Mouse (Mus musculus): Measurements from ENCODE around the gene Asrgl1. TPM values are rescaled to one million over a fixed set of nuclear protein-coding genes. Genes with fewer than 3 reads are reported as not detected.
A peak's percentile ranks its signal among the peaks of the same experiment; 100 is the strongest.

Gene Asrgl1
- total and polyA plus RNA-seq, 2 experiments = 1.7 to 7.6 TPM

DNA sequence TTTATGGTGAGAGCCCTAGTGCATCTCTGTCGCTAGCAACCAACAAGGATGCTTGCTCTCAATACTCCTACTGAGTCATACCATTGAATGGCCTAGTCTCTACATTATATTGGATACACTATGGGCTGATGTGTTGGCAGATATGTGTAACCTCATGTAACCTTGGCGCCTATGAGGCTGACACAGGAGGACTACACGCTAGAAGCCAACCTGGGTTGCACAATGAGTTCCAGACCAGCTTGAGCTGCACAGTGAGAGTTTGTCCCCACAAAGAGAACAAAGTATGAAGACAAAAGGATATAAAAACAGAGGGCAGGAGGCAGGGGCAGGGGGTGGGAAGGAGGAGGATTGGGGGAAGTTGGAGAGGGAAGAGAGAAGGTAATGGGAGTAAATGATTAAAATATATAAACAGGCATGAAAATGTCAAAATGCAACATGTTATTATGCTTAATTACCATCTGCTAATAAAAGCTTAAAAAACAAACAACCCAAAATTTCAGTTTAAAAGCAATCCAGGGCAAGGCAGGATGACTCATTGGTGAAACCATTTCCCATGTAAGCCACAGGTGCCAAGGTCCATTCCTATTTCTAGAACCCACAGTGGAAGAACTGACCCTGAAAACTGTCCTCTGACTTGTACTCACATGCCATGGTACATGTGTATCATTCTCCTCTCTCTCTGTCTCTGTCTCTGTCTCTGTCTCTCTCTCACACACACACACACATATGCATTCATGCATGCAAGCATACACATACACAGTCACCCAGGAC lies 15.6 kb downstream of the Asrgl1 start:
- peak overlapping the region; percentile 16; the same call in 1 of the 2 replicates for H3K27ac ChIP-seq (replicated peaks; ENCODE audit: insufficient read depth, low read depth, low read length)
- TF ChIP-seq POLR2A (IDR thresholded peaks at IDR 0.05; ENCODE audit: extremely low read depth, insufficient read depth, low read length) = no peak
- no peak for TF ChIP-seq CTCF (IDR thresholded peaks at IDR 0.05; ENCODE audit: low read depth, low read length)
- no peaks in the 10 kb centered on the region for H3K36me3 ChIP-seq (ENCODE audit: control insufficient read depth, insufficient read depth, low read length)
- no peak overlapping the region for H3K9ac ChIP-seq (ENCODE audit: low read depth, low read length)
- H3K27me3 ChIP-seq (ENCODE audit: control insufficient read depth, insufficient read depth, low read length) = no peaks in the 10 kb centered on the region
- 49% methylated on average over 3 of the region's 3 CpGs for WGBS
- H3K4me3 ChIP-seq (ENCODE audit: insufficient read depth, low read depth, low read length) = no peak overlapping the region
- no peaks in the 10 kb centered on the region for H3K79me2 ChIP-seq (ENCODE audit: control insufficient read depth, insufficient read depth, low read length)
- H3K4me1 ChIP-seq (ENCODE audit: control insufficient read depth, insufficient read depth, low read length) = peaks cover 4% of the 10 kb centered on the region
- DNase-seq (ENCODE audit: extremely low read depth, low read depth, low spot score) = peak; percentile 87

DNA sequence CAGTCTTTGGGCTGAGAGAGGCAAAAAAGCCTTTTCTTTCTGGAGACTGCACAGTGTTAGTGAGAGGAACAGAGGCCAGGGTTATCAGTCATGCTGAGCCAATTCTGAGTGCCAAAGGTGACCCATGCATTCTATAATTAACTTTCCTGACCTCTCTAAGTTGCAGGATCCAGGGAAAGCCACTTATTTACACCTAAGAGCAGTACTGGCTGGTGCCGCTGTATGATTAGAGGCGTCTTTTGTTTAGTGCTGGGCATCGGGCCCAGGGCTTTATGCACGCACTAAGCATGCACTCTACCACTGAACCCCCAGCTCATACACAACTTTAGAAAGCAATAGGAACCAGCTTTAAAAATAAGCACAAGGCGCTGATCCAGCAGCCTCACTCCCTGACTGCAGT lies 18.2 kb downstream of the Asrgl1 start:
- Histone ChIP-seq H3K4me3 (ENCODE audit: insufficient read depth, low read depth, low read length) (no peak overlapping the region), H3K9ac (ENCODE audit: low read depth, low read length) (no peak overlapping the region), H3K36me3 (ENCODE audit: control insufficient read depth, insufficient read depth, low read length) (no peaks in the 10 kb centered on the region), H3K27ac (replicated peaks; ENCODE audit: insufficient read depth, low read depth, low read length) (no peak overlapping the region), H3K27me3 (ENCODE audit: control insufficient read depth, insufficient read depth, low read length) (no peaks in the 10 kb centered on the region), H3K4me1 (ENCODE audit: control insufficient read depth, insufficient read depth, low read length) (peaks cover 4% of the 10 kb centered on the region), H3K79me2 (ENCODE audit: control insufficient read depth, insufficient read depth, low read length) (no peaks in the 10 kb centered on the region)
- WGBS = 37% methylated on average over 5 of the region's 5 CpGs
- DNase-seq (ENCODE audit: extremely low read depth, low read depth, low spot score) = peak; percentile 67
- TF ChIP-seq CTCF (IDR thresholded peaks at IDR 0.05; ENCODE audit: low read depth, low read length) = no peak

DNA sequence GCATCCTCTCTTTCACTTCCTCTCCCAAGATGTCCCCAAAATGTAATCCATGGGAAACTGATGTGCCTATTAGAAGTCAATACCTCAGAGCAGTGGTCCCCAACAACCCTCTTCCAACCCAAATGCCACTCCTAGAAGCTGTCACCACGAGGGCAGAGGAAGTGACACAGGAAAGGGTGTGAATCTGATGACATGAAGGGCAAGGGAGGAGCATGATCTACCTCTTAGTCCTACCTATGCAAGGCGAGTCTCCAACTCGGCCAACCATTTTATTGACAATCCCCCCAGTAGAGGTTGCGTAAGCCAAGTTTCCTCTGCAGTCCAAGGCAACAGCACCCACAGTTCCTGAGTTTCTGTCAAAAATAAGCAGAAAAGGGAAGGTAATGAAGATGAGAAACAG lies 19.2 kb downstream of the Asrgl1 start:
- H3K27ac ChIP-seq (replicated peaks; ENCODE audit: insufficient read depth, low read depth, low read length) = no peak overlapping the region
- no peak overlapping the region for H3K4me3 ChIP-seq (ENCODE audit: insufficient read depth, low read depth, low read length)
- H3K9ac ChIP-seq (ENCODE audit: low read depth, low read length) = no peak overlapping the region
- no peaks in the 10 kb centered on the region for H3K27me3 ChIP-seq (ENCODE audit: control insufficient read depth, insufficient read depth, low read length)
- no peak for DNase-seq (ENCODE audit: extremely low read depth, low read depth, low spot score)
- no peaks in the 10 kb centered on the region for H3K79me2 ChIP-seq (ENCODE audit: control insufficient read depth, insufficient read depth, low read length)
- TF ChIP-seq POLR2A (IDR thresholded peaks at IDR 0.05; ENCODE audit: extremely low read depth, insufficient read depth, low read length) (no peak), CTCF (IDR thresholded peaks at IDR 0.05; ENCODE audit: low read depth, low read length) (no peak)
- H3K36me3 ChIP-seq (ENCODE audit: control insufficient read depth, insufficient read depth, low read length) = no peaks in the 10 kb centered on the region
- WGBS = 64% methylated on average over 4 of the region's 4 CpGs
- peaks cover 4% of the 10 kb centered on the region for H3K4me1 ChIP-seq (ENCODE audit: control insufficient read depth, insufficient read depth, low read length)

GRCm38 (mm10) chr19:9112043-9112442 lies 23.4 kb downstream of the Asrgl1 start:
- H3K27me3 ChIP-seq (ENCODE audit: control insufficient read depth, insufficient read depth, low read length) = no peaks in the 10 kb centered on the region
- no peaks in the 10 kb centered on the region for H3K36me3 ChIP-seq (ENCODE audit: control insufficient read depth, insufficient read depth, low read length)
- H3K4me1 ChIP-seq (ENCODE audit: control insufficient read depth, insufficient read depth, low read length) = 0 out of 2 replicates have a peak, but pooled peaks cover 2% of the 10 kb centered on the region
- no peak overlapping the region for H3K27ac ChIP-seq (replicated peaks; ENCODE audit: insufficient read depth, low read depth, low read length)
- H3K4me3 ChIP-seq (ENCODE audit: insufficient read depth, low read depth, low read length) = no peak overlapping the region
- no peak for DNase-seq (ENCODE audit: extremely low read depth, low read depth, low spot score)
- 83% methylated on average over 8 of the region's 8 CpGs for WGBS
- no peaks in the 10 kb centered on the region for H3K79me2 ChIP-seq (ENCODE audit: control insufficient read depth, insufficient read depth, low read length)
- no peak overlapping the region for H3K9ac ChIP-seq (ENCODE audit: low read depth, low read length)
- TF ChIP-seq CTCF (IDR thresholded peaks at IDR 0.05; ENCODE audit: low read depth, low read length) = no peak
- no peak for TF ChIP-seq POLR2A (IDR thresholded peaks at IDR 0.05; ENCODE audit: extremely low read depth, insufficient read depth, low read length)

DNA sequence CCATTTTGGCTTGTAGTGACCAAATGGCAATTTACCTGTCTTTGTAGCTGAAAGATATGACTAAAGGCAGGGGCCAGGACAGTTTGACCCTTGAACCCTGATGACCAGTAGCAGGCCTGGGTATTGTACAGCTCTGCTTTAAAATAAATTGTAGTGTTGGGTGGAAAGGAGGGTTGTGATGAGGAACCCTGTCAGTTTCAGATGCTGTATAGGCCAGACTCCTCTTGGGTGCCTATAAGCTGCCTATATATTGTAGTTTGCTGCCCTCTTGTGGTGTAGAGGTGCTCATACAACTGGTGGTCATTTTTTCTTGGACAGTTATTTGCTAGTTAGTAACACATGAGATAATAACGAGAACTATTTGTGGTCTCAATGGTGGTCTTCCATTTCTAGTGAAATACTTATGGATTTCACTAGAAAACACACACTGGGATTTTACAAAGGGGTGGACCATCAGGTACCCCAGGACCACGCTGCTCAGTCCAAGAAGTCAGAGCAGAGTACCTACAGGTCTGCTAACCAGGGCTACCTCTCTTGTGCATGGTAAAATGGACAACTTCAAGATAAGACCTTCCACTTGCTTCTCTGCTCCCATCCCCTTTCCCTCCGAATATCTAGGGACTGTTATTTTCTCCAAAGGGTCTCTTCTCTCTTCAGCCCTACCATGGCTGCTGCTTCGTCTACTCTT lies 25.1 kb downstream of the Asrgl1 start:
- Histone ChIP-seq H3K4me1 (ENCODE audit: control insufficient read depth, insufficient read depth, low read length) (peaks cover 5% of the 10 kb centered on the region; the same call in 1 of the 2 replicates), H3K9ac (ENCODE audit: low read depth, low read length) (no peak overlapping the region), H3K4me3 (ENCODE audit: insufficient read depth, low read depth, low read length) (no peak overlapping the region), H3K36me3 (ENCODE audit: control insufficient read depth, insufficient read depth, low read length) (no peaks in the 10 kb centered on the region), H3K27me3 (ENCODE audit: control insufficient read depth, insufficient read depth, low read length) (no peaks in the 10 kb centered on the region), H3K27ac (replicated peaks; ENCODE audit: insufficient read depth, low read depth, low read length) (no peak overlapping the region), H3K79me2 (ENCODE audit: control insufficient read depth, insufficient read depth, low read length) (no peaks in the 10 kb centered on the region)
- WGBS = 51% methylated on average over 4 of the region's 4 CpGs
- TF ChIP-seq CTCF (IDR thresholded peaks at IDR 0.05; ENCODE audit: low read depth, low read length) = peak; percentile 20; the same call in 1 of the 2 replicates
- TF ChIP-seq POLR2A (IDR thresholded peaks at IDR 0.05; ENCODE audit: extremely low read depth, insufficient read depth, low read length) = no peak
- peak; percentile 62 for DNase-seq (ENCODE audit: extremely low read depth, low read depth, low spot score)

DNA sequence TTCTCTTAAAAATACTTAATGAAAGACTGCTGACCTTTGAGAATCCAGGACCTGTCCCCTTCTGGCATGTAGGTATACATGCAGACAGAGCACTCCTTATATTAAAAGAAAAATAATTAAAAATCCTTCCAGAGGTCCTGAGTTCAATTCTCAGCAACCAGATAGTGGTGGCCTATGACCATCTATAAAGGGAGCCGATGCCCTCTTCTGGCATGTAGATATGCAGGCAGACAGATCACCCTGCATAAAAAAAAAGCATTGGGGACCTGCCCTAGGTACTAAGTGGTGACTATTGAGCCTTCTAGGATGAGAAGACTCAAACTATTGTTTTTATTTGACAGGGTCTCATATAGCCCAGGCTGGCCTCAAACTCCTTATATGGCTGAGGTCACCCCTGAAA lies 26.9 kb downstream of the Asrgl1 start:
- Histone ChIP-seq H3K4me3 (ENCODE audit: insufficient read depth, low read depth, low read length) (no peak overlapping the region), H3K9ac (ENCODE audit: low read depth, low read length) (no peak overlapping the region), H3K27me3 (ENCODE audit: control insufficient read depth, insufficient read depth, low read length) (no peaks in the 10 kb centered on the region), H3K4me1 (ENCODE audit: control insufficient read depth, insufficient read depth, low read length) (peaks cover 5% of the 10 kb centered on the region; the same call in 1 of the 2 replicates), H3K79me2 (ENCODE audit: control insufficient read depth, insufficient read depth, low read length) (no peaks in the 10 kb centered on the region), H3K36me3 (ENCODE audit: control insufficient read depth, insufficient read depth, low read length) (no peaks in the 10 kb centered on the region), H3K27ac (replicated peaks; ENCODE audit: insufficient read depth, low read depth, low read length) (no peak overlapping the region)
- DNase-seq (ENCODE audit: extremely low read depth, low read depth, low spot score) = no peak
- TF ChIP-seq POLR2A (IDR thresholded peaks at IDR 0.05; ENCODE audit: extremely low read depth, insufficient read depth, low read length) (no peak), CTCF (IDR thresholded peaks at IDR 0.05; ENCODE audit: low read depth, low read length) (no peak)
- WGBS = 81% methylated on average over 1 of the region's 1 CpGs

Data from liver, adult 2 months (tissue).